Mouse (Mus musculus): Measurements from ENCODE around the gene Gas2l3.

- TF ChIP-seq CTCF (IDR thresholded peaks at IDR 0.05; ENCODE audit: low read depth) = no peak
- no peak for TF ChIP-seq EP300 (optimal IDR thresholded peaks at IDR 0.05)
Measured at GRCm38 (mm10) chr10:89443623-89444151, at the start of gene Gas2l3.
